Mouse (Mus musculus) bone marrow macrophage, adult 2 months (primary cell): Measurements from ENCODE around the gene Adssl1. TPM values are rescaled to one million over a fixed set of nuclear protein-coding genes. Genes with fewer than 3 reads are reported as not detected.

Experiments
- H3K27ac ChIP-seq: 2 replicates; pipeline ENCODE4 v1.5.1; 2012; ENCODE audit warnings: low read depth, low read length; ENCODE audit not compliant: insufficient read depth
- H3K4me1 ChIP-seq: 2 replicates; pipeline ENCODE4 v1.6.1; 2012; ENCODE audit warnings: low read length; ENCODE audit not compliant: control insufficient read depth, insufficient read depth
- H3K4me3 ChIP-seq: 2 replicates; pipeline ENCODE4 v1.5.1; 2012; ENCODE audit warnings: mild to moderate bottlenecking, low read length, moderate library complexity; ENCODE audit not compliant: insufficient read depth
- CTCF ChIP-seq: IDR thresholded peaks from 2 replicates; pipeline ENCODE4 v1.5.1; 2012; ENCODE audit warnings: low read depth, mild to moderate bottlenecking, low read length, moderate library complexity
- POLR2A ChIP-seq: IDR thresholded peaks from 2 replicates; pipeline ENCODE4 v1.6.1; 2012; ENCODE audit warnings: mild to moderate bottlenecking, low read depth, low read length, borderline replicate concordance
- polyA plus RNA-seq: library from polyadenylated mRNA; stranded (reverse); fragments of >200 nt; gene quantifications from 2 replicates; pipeline ENCODE4 v1.2.4, GENCODE M21; 2012; ENCODE audit not compliant: missing spikeins, insufficient read depth, insufficient read length

The Adssl1 gene
- polyA plus RNA-seq, result 33.2 and 38.5 TPM in 2 replicates

- H3K4me3 ChIP-seq, result peak within 1 kb of the TSS; percentile 66
- peak within 1 kb of the TSS; percentile 61 for H3K27ac ChIP-seq
- peaks cover 51% of the 10 kb centered on the region for H3K4me1 ChIP-seq
- no peak for TF ChIP-seq CTCF
- TF ChIP-seq POLR2A, result peak; percentile 91; the same call in 1 of the 2 replicates
Measured at GRCm38 (mm10) chr12:112619686-112620353, at the start of gene Adssl1. TSS of gene Adssl1 (plus strand) at chr12:112620045.

GRCm38 (mm10) chr12:112570160-112570559 is 49.7 kb upstream of the Adssl1 start:
- TF ChIP-seq CTCF (no peak), POLR2A (no peak)
- Histone ChIP-seq H3K4me1 (peaks cover 4% of the 10 kb centered on the region), H3K4me3 (no peak overlapping the region), H3K27ac (no peak overlapping the region)

GRCm38 (mm10) chr12:112571064-112571463 is 48.8 kb upstream of the Adssl1 start:
- no peak overlapping the region for H3K27ac ChIP-seq
- no peak overlapping the region for H3K4me3 ChIP-seq
- TF ChIP-seq CTCF (no peak), POLR2A (no peak)
- peaks cover 12% of the 10 kb centered on the region for H3K4me1 ChIP-seq

- no peak for TF ChIP-seq POLR2A
- TF ChIP-seq CTCF, result no peak
- Histone ChIP-seq H3K4me1 (peaks cover 52% of the 10 kb centered on the region), H3K27ac (no peak overlapping the region), H3K4me3 (no peak overlapping the region)
Measured at GRCm38 (mm10) chr12:112575274-112575986, 44.4 kb upstream of the Adssl1 start.

GRCm38 (mm10) chr12:112576341-112576740 is 43.5 kb upstream of the Adssl1 start:
- Histone ChIP-seq H3K4me1 (peaks cover 60% of the 10 kb centered on the region), H3K4me3 (no peak overlapping the region), H3K27ac (no peak overlapping the region)
- TF ChIP-seq CTCF (no peak), POLR2A (no peak)

GRCm38 (mm10) chr12:112576749-112577148 is 43.1 kb upstream of the Adssl1 start:
- Histone ChIP-seq H3K4me3 (no peak overlapping the region), H3K27ac (no peak overlapping the region), H3K4me1 (peaks cover 64% of the 10 kb centered on the region)
- TF ChIP-seq CTCF (no peak), POLR2A (no peak)

GRCm38 (mm10) chr12:112578296-112579090 is 41.4 kb upstream of the Adssl1 start:
- TF ChIP-seq CTCF (no peak; the same call in 1 of the 2 replicates), POLR2A (no peak)
- Histone ChIP-seq H3K27ac (peak overlapping the region; percentile 60), H3K4me1 (peaks cover 66% of the 10 kb centered on the region), H3K4me3 (no peak overlapping the region)

GRCm38 (mm10) chr12:112579430-112579829 is 40.4 kb upstream of the Adssl1 start:
- Histone ChIP-seq H3K4me1 (peaks cover 66% of the 10 kb centered on the region), H3K4me3 (no peak overlapping the region), H3K27ac (0 out of 2 replicates have a peak overlapping the region, but pooled peaks have one; percentile 23)
- no peak for TF ChIP-seq CTCF
- no peak for TF ChIP-seq POLR2A

- H3K4me3 ChIP-seq, result no peak overlapping the region
- H3K27ac ChIP-seq, result no peak overlapping the region
- peaks cover 64% of the 10 kb centered on the region for H3K4me1 ChIP-seq
- TF ChIP-seq POLR2A (no peak), CTCF (no peak)
Measured at GRCm38 (mm10) chr12:112579926-112580325, 39.9 kb upstream of the Adssl1 start.
